Comparison of ENCODE assay signal across 19 mouse cellular contexts in genomic region chr7:49082585-49083165, GRCm38 (mm10).
A peak's percentile ranks its signal among the peaks of the same experiment; 100 is the strongest.
DNase-seq lines count a peak whose midpoint lies in the region; ATAC-seq and TF ChIP-seq lines count a peak whose summit lies in the region.
"Had no signal": no experiment of that assay in that cellular context is flagged by ENCODE, and none has a peak within 500 bp of the region (broad histone marks: within the 10 kb centered on the region; RNA-seq: fewer than 3 reads in every experiment).

No protein-coding gene starts in this region.

- H3K4me2 ChIP-seq in hindbrain, embryonic 13.5 days: 0 out of 2 replicates have a peak overlapping the region, but pooled peaks have one; percentile 13
- no peak overlapping the region for H3K4me2 ChIP-seq in hindbrain, embryonic 11.5 days (replicated peaks; ENCODE audit: low read depth, low read length)
- no peak overlapping the region for H3K4me2 ChIP-seq in midbrain, postnatal 0 days (ENCODE audit: low read depth, low read length, poor library complexity, severe bottlenecking)
- H3K4me2 ChIP-seq: embryonic facial prominence, embryonic 12.5 days; kidney, embryonic 15.5 days; limb, embryonic 12.5 days had no signal

- H3K27me3 ChIP-seq in hindbrain, embryonic 13.5 days: no peaks in the 10 kb centered on the region
- no peaks in the 10 kb centered on the region for H3K27me3 ChIP-seq in hindbrain, embryonic 11.5 days (ENCODE audit: control insufficient read depth, insufficient read depth, low read length)
- no peaks in the 10 kb centered on the region for H3K27me3 ChIP-seq in midbrain, postnatal 0 days (ENCODE audit: insufficient read depth, low read length)
- H3K27me3 ChIP-seq: embryonic facial prominence, embryonic 12.5 days had no signal

- ATAC-seq in hindbrain, embryonic 13.5 days (ENCODE audit: low FRiP score): no peak
- ATAC-seq in hindbrain, embryonic 11.5 days (ENCODE audit: low FRiP score): no peak
- no peak for ATAC-seq in midbrain, postnatal 0 days (ENCODE audit: low FRiP score)

- 44% methylated on average over 4 of the region's 4 CpGs for WGBS in hindbrain, embryonic 13.5 days
- 57% methylated on average over 4 of the region's 4 CpGs for WGBS in hindbrain, embryonic 11.5 days
- WGBS in midbrain, postnatal 0 days: 30% methylated on average over 4 of the region's 4 CpGs

- TF ChIP-seq POLR2A in brain, embryonic 14.5 days (IDR thresholded peaks at IDR 0.05; ENCODE audit: borderline replicate concordance, extremely low read depth, insufficient read depth, insufficient read length, poor library complexity, severe bottlenecking): no peak

- no peak for DNase-seq in hindbrain, embryonic 11.5 days (ENCODE audit: low spot score)
- DNase-seq in Muller cell, postnatal 12 days (ENCODE audit: inconsistent ontology term): peak; percentile 22
- DNase-seq in brain, embryonic 14.5 days (ENCODE audit: low read depth): peak; percentile 72
- no peak for DNase-seq in midbrain, postnatal 0 days (ENCODE audit: low spot score)
- no peak for DNase-seq in left cerebral cortex, postnatal 14 days (ENCODE audit: low spot score in 2 of 2)
- no peak for DNase-seq in gastrocnemius, adult 18-20 months (ENCODE audit: low spot score)
- DNase-seq: adrenal gland, postnatal 25 days; cerebellum, postnatal 14 days; gastrocnemius, postnatal 10 days; heart, adult 2 months; heart, postnatal 10 days; thymus, adult 18-20 months had no signal

- no peak overlapping the region for H3K9ac ChIP-seq in hindbrain, embryonic 13.5 days
- no peak overlapping the region for H3K9ac ChIP-seq in hindbrain, embryonic 11.5 days (ENCODE audit: low read depth, low read length)
- H3K9ac ChIP-seq in midbrain, postnatal 0 days (replicated peaks; ENCODE audit: low read length, poor library complexity, severe bottlenecking): no peak overlapping the region
- H3K9ac ChIP-seq: embryonic facial prominence, embryonic 12.5 days; kidney, embryonic 15.5 days; limb, embryonic 12.5 days; liver, embryonic 14.5 days had no signal

- intact Hi-C loops in left cerebral cortex, postnatal 14 days (cut with DNase I): no loop called here

- H3K4me1 ChIP-seq in hindbrain, embryonic 13.5 days (replicated peaks): peaks cover 81% of the 10 kb centered on the region
- H3K4me1 ChIP-seq in hindbrain, embryonic 11.5 days (replicated peaks; ENCODE audit: control insufficient read depth, insufficient read depth, low read length): peaks cover 14% of the 10 kb centered on the region
- peaks cover 31% of the 10 kb centered on the region for H3K4me1 ChIP-seq in midbrain, postnatal 0 days (ENCODE audit: insufficient read depth, low read length)

- H3K9me3 ChIP-seq in hindbrain, embryonic 13.5 days: no peaks in the 10 kb centered on the region
- H3K9me3 ChIP-seq in hindbrain, embryonic 11.5 days (ENCODE audit: control insufficient read depth, low read length): no peaks in the 10 kb centered on the region
- no peaks in the 10 kb centered on the region for H3K9me3 ChIP-seq in midbrain, postnatal 0 days (ENCODE audit: low read length)
- H3K9me3 ChIP-seq: embryonic facial prominence, embryonic 12.5 days; forebrain, embryonic 10.5 days; kidney, embryonic 15.5 days; limb, embryonic 12.5 days had no signal

- no peak overlapping the region for H3K4me3 ChIP-seq in hindbrain, embryonic 13.5 days
- H3K4me3 ChIP-seq in hindbrain, embryonic 11.5 days (ENCODE audit: low read depth, low read length): no peak overlapping the region
- no peak overlapping the region for H3K4me3 ChIP-seq in midbrain, postnatal 0 days (ENCODE audit: low read depth, low read length)
- H3K4me3 ChIP-seq: embryonic facial prominence, embryonic 12.5 days; forebrain, embryonic 10.5 days; heart, adult 2 months; kidney, embryonic 15.5 days; limb, embryonic 12.5 days had no signal

- no peaks in the 10 kb centered on the region for H3K36me3 ChIP-seq in hindbrain, embryonic 13.5 days
- no peaks in the 10 kb centered on the region for H3K36me3 ChIP-seq in hindbrain, embryonic 11.5 days (ENCODE audit: control insufficient read depth, insufficient read depth, low read length)
- H3K36me3 ChIP-seq in midbrain, postnatal 0 days (ENCODE audit: insufficient read depth, low read length): no peaks in the 10 kb centered on the region
- H3K36me3 ChIP-seq: embryonic facial prominence, embryonic 12.5 days; forebrain, embryonic 10.5 days; G1E; kidney, embryonic 15.5 days; limb, embryonic 12.5 days had no signal

- no peak for TF ChIP-seq CTCF in brain, embryonic 14.5 days (IDR thresholded peaks at IDR 0.05; ENCODE audit: borderline replicate concordance, extremely low read depth, insufficient read depth, insufficient read length)
- no peak for TF ChIP-seq CTCF in midbrain, postnatal 0 days (IDR thresholded peaks at IDR 0.05)

- H3K27ac ChIP-seq in hindbrain, embryonic 13.5 days: peak overlapping the region; percentile 85
- no peak overlapping the region for H3K27ac ChIP-seq in hindbrain, embryonic 11.5 days (ENCODE audit: low read depth, low read length)
- 0 out of 2 replicates have a peak overlapping the region, but pooled peaks have one; percentile 12 for H3K27ac ChIP-seq in midbrain, postnatal 0 days (ENCODE audit: low read depth, low read length)
- H3K27ac ChIP-seq: embryonic facial prominence, embryonic 12.5 days; heart, adult 2 months; kidney, embryonic 15.5 days; limb, embryonic 12.5 days; liver, embryonic 14.5 days had no signal

Comparison
In these comparisons a context has a peak if more than half of its experiments do, and no peak if none do; other contexts are left out.
1. DNase-seq: peak in Muller cell, postnatal 12 days (single experiment) and brain, embryonic 14.5 days (single experiment); none in hindbrain, embryonic 11.5 days (single experiment), midbrain, postnatal 0 days (single experiment), left cerebral cortex, postnatal 14 days (0 of 2) and gastrocnemius, adult 18-20 months (single experiment).